Mouse (Mus musculus) macrophage (primary cell): ENCODE measurements around the gene Timm44. TPM values are rescaled to one million over a fixed set of nuclear protein-coding genes. Genes with fewer than 3 reads are reported as not detected.

Source experiments
- H3K27ac ChIP-seq: fragments of 350-480 bp; formaldehyde crosslinking; 2 replicates; pipeline ENCODE4 v1.9.0; 2021
- H3K36me3 ChIP-seq: fragments of 350-480 bp; formaldehyde crosslinking; 2 replicates; pipeline ENCODE4 v1.9.0; 2021; ENCODE audit errors: inconsistent target
- H3K4me3 ChIP-seq: fragments of 350-480 bp; formaldehyde crosslinking; 2 replicates; pipeline ENCODE4 v1.9.0; 2021; ENCODE audit errors: inconsistent target
- H3K79me2 ChIP-seq: fragments of 350-480 bp; formaldehyde crosslinking; 2 replicates; pipeline ENCODE4 v1.9.0; 2021; ENCODE audit errors: inconsistent target
- WGBS: methylation state at CpG from one replicate; pipeline ENCODE4 v1.1.7; 2026; ENCODE audit warnings: inconsistent platforms; ENCODE audit not compliant: missing documents; 5-methylcytosine and 5-hydroxymethylcytosine counted together
- polyA plus RNA-seq: library from polyadenylated mRNA; stranded (reverse); fragments of 250-400 nt; gene quantifications from 3 replicates; pipeline ENCODE4 v1.2.4, GENCODE M21; 2018; ENCODE audit warnings: inconsistent platforms

Timm44 gene
- polyA plus RNA-seq, 1 experiment from 2014 or later = 47.7 TPM

DNA sequence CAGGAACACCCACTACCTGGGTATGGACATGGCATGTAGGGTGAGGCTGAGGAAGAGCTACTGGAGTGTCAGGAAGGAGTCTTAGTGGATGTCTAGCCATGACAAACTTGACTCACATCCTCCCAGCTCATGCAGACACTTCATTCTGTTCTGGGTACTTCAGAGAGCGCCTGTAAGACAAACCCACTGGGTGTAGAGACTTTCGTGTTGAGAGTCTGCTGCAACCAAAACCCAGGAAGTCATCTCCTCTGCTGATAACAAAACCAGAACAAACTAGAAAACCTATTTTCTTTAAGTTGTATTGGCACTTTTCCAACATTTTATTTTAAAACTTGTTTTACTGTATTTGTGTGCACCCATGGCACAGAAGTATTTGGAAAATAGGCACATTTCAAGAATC lies 30.1 kb upstream of the Timm44 start:
- 76% methylated on average over 2 of the region's 2 CpGs for WGBS
- peaks cover 54% of the 10 kb centered on the region; the same call in 1 of the 2 replicates for H3K79me2 ChIP-seq
- no peak overlapping the region for H3K27ac ChIP-seq
- H3K36me3 ChIP-seq = peaks cover 70% of the 10 kb centered on the region
- no peak overlapping the region for H3K4me3 ChIP-seq

DNA sequence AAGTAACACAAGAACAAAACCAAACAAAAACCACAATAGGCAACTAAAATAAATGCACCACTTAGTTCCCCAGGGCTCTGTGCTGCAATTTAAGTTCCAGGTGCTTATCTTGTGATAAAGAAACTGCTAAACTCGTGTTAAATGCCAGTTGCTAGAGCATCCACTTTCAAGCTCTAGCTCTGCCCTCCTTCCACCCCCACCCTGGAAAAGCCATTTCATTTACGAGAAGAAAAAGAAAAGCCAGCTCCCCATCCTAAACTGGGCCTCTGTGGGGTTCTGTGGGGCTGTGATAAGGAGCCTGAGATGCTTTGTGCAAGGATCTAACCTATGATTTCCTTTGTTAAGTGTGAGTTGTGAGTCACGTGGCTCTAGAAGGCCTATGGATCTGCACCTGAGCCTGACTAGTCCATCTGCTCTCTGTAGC lies 28.4 kb upstream of the Timm44 start:
- peaks cover 64% of the 10 kb centered on the region for H3K36me3 ChIP-seq
- 80% methylated on average over 3 of the region's 3 CpGs for WGBS
- peaks cover 37% of the 10 kb centered on the region; the same call in 1 of the 2 replicates for H3K79me2 ChIP-seq
- H3K27ac ChIP-seq = no peak overlapping the region
- H3K4me3 ChIP-seq = no peak overlapping the region

GRCm38 (mm10) chr8:4297822-4298221 lies 22.1 kb upstream of the Timm44 start:
- 100% methylated on average over 4 of the region's 4 CpGs for WGBS
- peaks cover 70% of the 10 kb centered on the region for H3K36me3 ChIP-seq
- H3K4me3 ChIP-seq = no peak overlapping the region
- no peak overlapping the region for H3K27ac ChIP-seq
- no peaks in the 10 kb centered on the region for H3K79me2 ChIP-seq

GRCm38 (mm10) chr8:4292738-4293137 lies 17.0 kb upstream of the Timm44 start:
- H3K4me3 ChIP-seq = no peak overlapping the region
- H3K27ac ChIP-seq = no peak overlapping the region
- H3K79me2 ChIP-seq = no peaks in the 10 kb centered on the region
- H3K36me3 ChIP-seq = peaks cover 73% of the 10 kb centered on the region
- WGBS = 84% methylated on average over 4 of the region's 5 CpGs

- H3K27ac ChIP-seq = 0 out of 2 replicates have a peak overlapping the region, but pooled peaks have one; percentile 7
- peaks cover 12% of the 10 kb centered on the region for H3K36me3 ChIP-seq
- H3K79me2 ChIP-seq = peaks cover 38% of the 10 kb centered on the region
- WGBS = 28% methylated on average over 9 of the region's 9 CpGs
- peak overlapping the region; percentile 97 for H3K4me3 ChIP-seq
Measured at GRCm38 (mm10) chr8:4276111-4276465, 375 bp upstream of the Timm44 start.

DNA sequence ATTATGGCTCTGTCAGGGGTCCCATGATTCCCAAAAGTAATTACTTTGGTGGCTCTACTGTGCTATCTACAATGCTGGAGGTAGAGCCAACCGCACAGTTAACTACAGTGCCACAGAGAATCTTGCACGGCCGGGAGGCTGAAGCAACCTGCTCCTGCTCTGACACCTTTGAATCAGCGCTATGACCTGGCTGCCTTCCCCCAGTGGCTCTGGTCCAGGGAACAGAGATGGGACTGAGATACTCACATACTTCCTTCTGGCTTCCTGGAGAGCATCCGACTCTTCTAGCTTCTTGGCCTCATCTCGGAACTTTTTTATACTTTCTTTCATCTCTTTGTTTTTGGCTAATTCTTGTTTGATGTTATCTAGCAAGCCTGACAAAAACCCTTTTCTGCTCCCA lies 6.1 kb downstream of the Timm44 start:
- peaks cover 67% of the 10 kb centered on the region for H3K36me3 ChIP-seq

DNA sequence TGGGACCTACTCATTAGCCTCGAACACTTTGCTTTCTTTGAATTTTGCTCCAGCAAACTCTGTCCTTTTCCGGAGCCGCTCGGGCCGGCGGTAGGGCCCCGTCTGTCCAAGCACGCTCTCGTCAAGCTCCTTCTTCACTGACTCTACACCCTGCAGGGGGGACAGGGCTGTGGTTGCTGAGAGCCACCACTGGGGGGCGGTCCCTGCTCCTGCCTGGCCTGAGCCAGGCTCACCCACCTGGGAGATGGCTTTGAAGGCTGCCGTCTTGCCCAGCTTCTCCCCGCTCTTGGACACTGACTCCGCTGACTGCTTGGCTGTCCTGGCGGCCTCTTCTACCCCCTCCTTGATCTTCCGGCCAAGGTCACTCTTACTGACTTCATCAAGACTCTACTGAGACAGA lies 8.1 kb downstream of the Timm44 start:
- WGBS = 95% methylated on average over 15 of the region's 15 CpGs
- Histone ChIP-seq H3K36me3 (peaks cover 67% of the 10 kb centered on the region), H3K79me2 (peaks cover 8% of the 10 kb centered on the region; the same call in 1 of the 2 replicates), H3K27ac (no peak overlapping the region), H3K4me3 (no peak overlapping the region)

More for the DNA sequence above, 6.1 kb downstream of the Timm44 start:
- WGBS = 92% methylated on average over 6 of the region's 6 CpGs
- Histone ChIP-seq H3K27ac (no peak overlapping the region), H3K79me2 (peaks cover 28% of the 10 kb centered on the region), H3K4me3 (no peak overlapping the region)

- Histone ChIP-seq H3K4me3 (no peak overlapping the region), H3K36me3 (peaks cover 80% of the 10 kb centered on the region)
- WGBS = 93% methylated on average over 15 of the region's 15 CpGs
Measured at GRCm38 (mm10) chr8:4265160-4265914, 10.4 kb downstream of the Timm44 start.

DNA sequence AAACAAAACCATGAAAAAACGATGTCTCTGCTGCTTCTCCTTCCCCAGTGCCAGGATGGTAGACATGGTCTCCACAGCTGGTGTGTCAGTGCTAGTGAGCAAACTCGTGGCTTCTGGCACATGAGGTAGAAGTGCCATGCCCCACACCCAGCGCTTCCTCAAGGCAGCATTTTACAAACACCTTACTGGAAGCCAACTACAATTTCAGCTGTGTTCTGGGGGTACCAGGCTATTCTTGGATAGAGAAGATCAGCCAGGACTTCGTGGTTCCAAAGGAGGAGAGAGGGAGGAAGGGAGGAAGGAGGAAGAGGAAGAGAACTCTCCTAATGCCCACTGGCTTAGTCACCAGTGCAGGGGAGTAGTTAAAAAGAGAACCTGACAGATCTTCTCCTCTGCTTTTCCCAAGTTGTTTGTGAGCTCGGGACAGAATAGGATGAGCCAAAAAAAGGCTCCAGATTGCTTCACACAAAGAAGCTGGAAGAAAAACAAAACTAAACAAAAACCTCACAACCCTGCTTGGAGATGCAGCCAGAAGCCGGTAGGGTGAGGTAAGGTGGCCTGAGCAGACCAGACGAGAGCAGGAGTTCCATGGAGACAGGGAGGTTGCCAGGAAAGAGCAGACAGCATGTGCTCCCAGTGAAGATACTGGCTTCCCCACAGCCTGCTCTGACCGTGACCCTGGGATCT lies 12.5 kb downstream of the Timm44 start:
- no peak overlapping the region for H3K27ac ChIP-seq
- WGBS = 71% methylated on average over 8 of the region's 8 CpGs
- H3K36me3 ChIP-seq = peaks cover 62% of the 10 kb centered on the region
- no peaks in the 10 kb centered on the region for H3K79me2 ChIP-seq
- H3K4me3 ChIP-seq = no peak overlapping the region

More at GRCm38 (mm10) chr8:4265160-4265914, 10.4 kb downstream of the Timm44 start:
- Histone ChIP-seq H3K27ac (no peak overlapping the region), H3K79me2 (no peaks in the 10 kb centered on the region)

DNA sequence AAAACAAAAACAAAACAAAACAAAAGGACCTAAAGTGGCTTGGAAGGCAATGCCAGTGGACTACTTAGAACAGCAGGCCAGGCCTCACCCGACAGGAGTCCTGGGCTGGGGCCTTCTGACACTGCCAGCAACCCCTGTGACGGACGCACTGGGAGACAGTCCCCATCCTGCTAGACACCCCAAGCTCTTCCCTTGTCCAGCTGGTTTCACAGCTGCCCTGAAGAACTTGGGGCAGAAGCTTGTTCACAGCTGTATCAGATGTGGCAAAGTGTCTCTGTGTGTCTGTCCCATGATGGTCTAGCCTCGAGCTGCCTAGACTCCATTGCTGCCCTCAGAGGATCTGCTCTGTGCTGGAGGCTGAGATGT lies 15.9 kb downstream of the Timm44 start:
- Histone ChIP-seq H3K79me2 (no peaks in the 10 kb centered on the region), H3K4me3 (no peak overlapping the region), H3K36me3 (peaks cover 46% of the 10 kb centered on the region), H3K27ac (no peak overlapping the region)
- WGBS = 98% methylated on average over 4 of the region's 4 CpGs

GRCm38 (mm10) chr8:4259125-4259804 lies 16.4 kb downstream of the Timm44 start, which contains the start of gene Ctxn1:
Gene Ctxn1, minus strand, starts transcription at chr8:4259274.
- H3K79me2 ChIP-seq = peaks cover 1% of the 10 kb centered on the region; the same call in 1 of the 2 replicates
- no peak within 1 kb of the TSS for H3K27ac ChIP-seq
- no peak within 1 kb of the TSS for H3K4me3 ChIP-seq
- 16% methylated on average over 33 of the region's 33 CpGs for WGBS
- peaks cover 48% of the 10 kb centered on the region for H3K36me3 ChIP-seq

DNA sequence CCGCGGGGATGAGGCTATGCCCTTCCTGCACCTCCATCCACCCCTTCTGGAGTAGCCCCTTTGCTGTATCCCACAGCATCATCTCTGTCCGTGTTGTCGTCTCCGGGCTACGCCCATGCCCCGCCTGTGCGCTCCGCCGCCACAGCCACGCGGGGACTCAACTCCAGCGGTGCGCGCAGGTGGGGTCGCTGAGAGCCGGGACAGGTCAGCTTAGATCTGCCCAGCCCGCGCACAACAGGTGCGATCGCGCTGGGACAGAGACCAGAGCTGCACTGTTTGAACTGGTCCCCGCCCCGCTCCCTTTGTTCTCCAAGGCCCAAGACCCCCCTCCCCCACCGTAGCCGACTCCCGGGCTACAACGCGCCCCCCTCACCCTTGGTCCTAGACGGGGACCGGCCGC lies 17.0 kb downstream of the Timm44 start:
- peaks cover 46% of the 10 kb centered on the region for H3K36me3 ChIP-seq
- H3K27ac ChIP-seq = no peak overlapping the region
- peaks cover 5% of the 10 kb centered on the region; the same call in 1 of the 2 replicates for H3K79me2 ChIP-seq
- under 1% methylated on average over 31 of the region's 32 CpGs for WGBS
- no peak overlapping the region for H3K4me3 ChIP-seq

DNA sequence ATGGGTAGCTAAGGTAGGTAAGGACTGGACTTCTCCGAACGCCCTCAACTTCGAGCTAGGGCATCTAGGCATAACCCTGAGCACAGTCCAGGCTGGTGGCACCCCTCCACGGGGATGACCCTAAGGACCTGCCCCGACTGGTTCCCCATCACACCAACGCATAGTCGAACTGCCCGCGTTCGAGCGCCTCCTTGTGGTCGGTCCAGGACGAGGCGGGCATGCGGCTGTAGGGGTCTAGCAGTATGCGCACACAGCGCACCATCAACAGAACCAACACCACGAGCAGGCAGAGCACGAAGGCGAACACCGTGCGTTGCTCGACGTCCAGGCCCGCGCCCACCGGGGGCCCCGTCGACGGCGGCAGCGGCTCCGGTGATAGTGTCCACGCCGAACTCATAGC lies 17.5 kb downstream of the Timm44 start:
- peaks cover 43% of the 10 kb centered on the region for H3K36me3 ChIP-seq
- H3K4me3 ChIP-seq = no peak overlapping the region
- peaks cover 5% of the 10 kb centered on the region; the same call in 1 of the 2 replicates for H3K79me2 ChIP-seq
- no peak overlapping the region for H3K27ac ChIP-seq
- 8% methylated on average over 35 of the region's 35 CpGs for WGBS

GRCm38 (mm10) chr8:4257350-4257749 lies 18.4 kb downstream of the Timm44 start:
- H3K36me3 ChIP-seq = peaks cover 37% of the 10 kb centered on the region
- H3K27ac ChIP-seq = no peak overlapping the region
- 97% methylated on average over 4 of the region's 4 CpGs for WGBS
- peaks cover 5% of the 10 kb centered on the region; the same call in 1 of the 2 replicates for H3K79me2 ChIP-seq
- no peak overlapping the region for H3K4me3 ChIP-seq
